Mouse (Mus musculus) CD8-positive naive resting alpha-beta T cell, adult 2 months (primary cell): ENCODE measurements around the gene Hnrnpul1.
"Not testable (repeated sequence)": the region's sequence is repeated elsewhere in the genome, so short reads cannot be mapped to it uniquely, and the experiment has no call there.

ENCODE experiments used
- DNase-seq, 2 experiments: peaks; one replicate each; pipeline ENCODE4 v3.0.0; 2022; ENCODE audit warnings: low read depth in 2 of 2, low spot score in 2 of 2

Gene Hnrnpul1

DNA sequence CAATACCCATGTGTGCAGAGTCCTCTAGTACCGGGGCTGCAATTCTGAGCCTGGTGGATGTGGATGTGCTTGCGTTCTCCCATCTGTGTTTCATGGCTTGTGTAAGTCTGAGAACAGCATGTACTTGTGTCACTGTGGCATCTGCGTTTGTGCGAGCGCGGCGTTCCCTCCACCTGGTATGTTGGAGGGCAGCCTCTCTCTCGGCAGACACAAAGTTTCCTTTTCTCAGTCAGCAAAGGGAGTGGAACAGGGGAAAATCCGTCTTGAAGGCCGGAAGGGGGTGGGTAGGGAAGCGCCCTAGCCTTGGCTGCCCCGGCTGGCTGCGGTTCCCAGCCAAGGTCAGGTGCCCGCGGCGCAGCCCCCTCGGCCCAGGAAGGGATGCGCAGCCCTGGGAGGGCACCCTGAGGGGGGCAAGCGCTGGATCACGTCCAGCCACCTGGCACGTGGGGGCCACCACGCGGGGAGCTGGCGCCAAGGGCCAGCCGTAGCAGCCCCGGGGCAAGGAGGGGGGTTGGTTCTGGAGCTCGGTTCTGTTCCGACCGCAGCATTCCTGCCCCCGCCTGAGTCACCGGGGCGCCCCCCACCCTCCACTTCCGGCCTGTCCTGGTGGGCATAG is 26.9 kb upstream of the Hnrnpul1 start:
- no peak for DNase-seq

DNA sequence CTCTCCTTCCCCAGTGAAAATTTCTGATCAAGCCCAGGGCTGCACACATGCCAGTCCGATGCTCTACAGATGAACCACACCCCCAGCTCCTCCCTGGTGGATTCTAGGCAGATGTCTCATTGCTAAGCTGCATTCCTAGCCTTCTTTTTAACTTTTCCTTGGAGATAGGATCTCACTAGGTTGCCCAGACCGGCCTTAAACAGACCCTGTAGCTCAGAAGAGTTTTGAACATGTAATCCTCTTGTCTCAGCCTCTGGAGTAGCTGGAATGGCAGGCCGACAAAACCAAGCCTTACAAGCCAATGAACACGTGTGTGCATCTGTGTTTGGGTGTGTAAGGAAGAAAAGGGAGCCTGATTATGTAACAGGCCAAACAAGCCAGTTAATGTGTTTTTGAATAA is 26.2 kb upstream of the Hnrnpul1 start:
- no peak for DNase-seq

DNA sequence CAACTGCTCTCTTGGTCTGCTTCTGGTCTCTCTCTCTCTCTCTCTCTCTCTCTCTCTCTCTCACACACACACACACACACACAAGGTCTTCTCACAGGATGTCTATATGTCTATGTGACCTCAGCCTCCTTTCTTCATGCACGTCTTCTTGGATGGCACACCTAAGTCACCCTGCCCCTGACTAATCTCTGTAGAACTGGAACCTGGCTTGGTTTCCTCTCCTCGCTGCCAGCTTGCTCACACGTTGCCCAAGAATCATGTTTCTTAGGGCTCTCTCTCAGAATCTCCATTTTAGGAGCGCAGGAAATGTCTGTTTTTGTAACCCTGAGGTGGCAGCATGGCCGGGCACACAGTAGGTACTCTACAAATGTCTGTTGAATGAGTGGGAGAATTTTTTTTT is 25.5 kb upstream of the Hnrnpul1 start:
- no peak for DNase-seq

DNA sequence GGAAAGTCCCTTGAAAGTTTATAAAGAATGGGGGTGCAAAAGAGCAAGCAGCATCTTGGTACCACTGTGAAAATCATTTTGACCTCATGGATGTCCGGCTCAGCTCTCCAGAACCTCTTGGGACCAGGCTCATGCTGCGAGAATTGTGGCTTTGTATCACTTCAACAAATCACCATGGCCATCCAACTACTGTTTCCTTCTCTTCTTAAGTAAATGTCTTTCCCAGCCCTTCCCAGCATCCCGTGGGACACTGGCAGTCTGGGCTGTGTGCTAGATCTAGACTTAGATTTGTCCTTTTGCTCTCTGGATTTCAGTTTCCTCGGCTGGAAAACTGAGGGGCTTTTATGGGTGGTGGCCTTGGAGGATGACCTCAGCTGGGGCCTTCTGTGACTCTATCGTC is 13.7 kb upstream of the Hnrnpul1 start:
- DNase-seq, result no peak

DNA sequence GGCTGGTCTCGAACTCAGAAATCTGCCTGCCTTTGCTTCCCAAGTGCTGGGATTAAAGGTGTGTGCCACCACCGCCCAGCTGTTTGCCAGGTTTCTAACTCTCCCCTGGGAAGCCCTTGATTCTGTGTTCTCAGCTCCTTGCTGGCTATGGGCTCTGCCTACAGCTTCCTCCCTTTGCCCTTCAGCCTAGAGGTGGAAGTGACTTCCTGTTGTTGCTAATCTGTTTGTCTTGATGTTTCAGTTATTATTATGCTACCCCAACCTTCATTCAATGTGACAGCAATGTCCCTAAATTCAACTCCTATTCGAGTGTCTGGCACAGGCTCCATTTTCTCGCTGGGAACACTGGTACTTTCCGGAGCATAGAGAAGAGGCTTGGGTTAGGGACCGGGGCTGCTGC is 11.6 kb upstream of the Hnrnpul1 start:
- DNase-seq, result no peak

DNA sequence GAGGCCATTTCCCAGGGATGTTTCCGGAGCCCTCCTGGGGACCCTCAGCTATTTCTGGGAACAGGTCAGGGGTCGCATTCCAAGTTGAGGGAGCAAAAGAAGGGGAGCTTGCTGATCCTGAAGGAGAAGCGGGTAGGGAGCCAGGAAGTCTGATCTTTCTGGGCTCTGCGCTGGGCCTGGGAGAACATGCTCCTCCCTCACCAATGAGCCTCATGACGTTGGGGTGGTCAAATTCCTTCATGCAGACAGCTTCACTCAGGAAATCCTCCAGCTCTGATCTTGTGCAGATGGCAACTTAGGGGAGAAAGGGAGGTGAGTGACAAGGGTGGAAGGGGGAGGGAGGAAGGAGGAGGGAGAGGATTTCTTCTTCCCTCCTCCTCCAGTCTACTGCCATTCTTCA is 9.7 kb upstream of the Hnrnpul1 start:
- DNase-seq, result no peak

DNA sequence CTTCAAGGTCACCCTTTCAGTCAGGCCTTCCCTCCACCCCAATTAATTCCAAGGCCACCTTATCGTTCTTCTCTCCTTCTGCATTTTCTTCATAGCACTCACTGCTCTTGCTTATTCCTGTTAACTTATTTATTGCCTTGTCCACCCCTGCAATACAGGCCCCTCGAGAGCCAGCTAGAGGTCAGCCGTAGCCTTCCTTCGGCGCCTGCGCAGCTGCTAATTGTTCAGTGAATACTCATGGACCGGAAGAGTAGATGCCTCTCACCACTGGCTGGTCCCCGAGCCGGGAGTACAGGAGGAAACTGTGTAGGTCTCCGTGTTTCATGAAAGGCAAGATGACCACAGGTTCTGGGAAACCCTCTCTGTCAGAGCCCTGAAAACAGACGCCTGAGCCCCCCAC is 9.1 kb upstream of the Hnrnpul1 start:
- no peak for DNase-seq

DNA sequence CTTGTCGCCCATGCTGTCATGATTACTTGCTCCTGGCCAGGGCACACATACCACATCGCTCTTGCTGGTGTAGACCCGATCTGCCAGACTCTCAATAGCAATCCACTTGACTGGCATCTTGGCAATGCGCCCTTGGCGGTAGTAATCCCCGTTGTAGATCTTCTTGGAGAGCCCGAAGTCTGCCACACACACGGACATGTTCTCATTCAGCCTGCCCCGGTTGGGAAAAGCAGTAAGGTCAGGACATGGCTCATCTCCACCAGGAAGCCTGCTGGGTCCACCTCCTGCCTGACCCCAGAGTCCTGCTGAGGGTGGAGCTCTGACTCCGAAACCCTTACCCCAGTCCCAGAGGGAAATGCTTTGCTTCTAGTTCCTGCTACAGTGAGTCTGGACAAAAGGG is 6.8 kb upstream of the Hnrnpul1 start:
- no peak for DNase-seq

DNA sequence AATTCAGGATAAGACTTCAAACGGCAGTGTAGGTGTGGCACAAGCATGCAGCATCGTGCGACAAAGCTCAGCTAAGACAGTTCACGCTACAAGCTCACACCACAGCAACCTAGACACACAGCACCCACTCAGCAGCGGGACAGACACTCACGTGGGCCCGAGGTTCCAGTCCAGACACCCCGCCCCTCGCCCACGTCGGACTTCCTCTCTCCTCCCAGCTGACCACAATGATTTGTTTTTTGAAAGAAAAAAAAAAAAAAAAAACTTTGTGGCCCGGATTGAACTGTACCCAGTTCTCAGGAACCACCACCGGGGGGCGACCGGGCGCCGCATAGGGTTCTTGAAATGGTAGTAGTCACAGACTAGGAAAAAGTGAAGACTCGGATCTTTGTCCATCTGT is 1.5 kb upstream of the Hnrnpul1 start:
- peak; percentile 85 to 93 for DNase-seq

DNA sequence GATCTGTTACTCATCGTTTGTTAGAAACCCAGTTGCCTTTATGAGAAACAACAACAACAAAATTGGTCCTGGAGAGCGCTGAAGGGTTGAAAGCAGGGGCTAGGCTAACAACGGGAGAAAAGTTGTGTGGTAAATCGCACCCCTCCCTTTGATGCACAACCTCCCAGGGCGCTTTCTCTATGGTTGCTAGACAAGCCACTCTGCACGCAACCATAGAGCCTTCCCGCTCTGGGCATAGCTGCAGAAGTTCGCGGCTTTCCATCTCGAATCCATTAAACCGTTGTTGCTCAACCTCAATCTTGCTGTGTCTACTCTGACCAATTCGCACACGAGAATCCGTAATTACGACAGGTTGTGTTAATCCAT is 894 bp upstream of the Hnrnpul1 start:
- DNase-seq, result no peak

DNA sequence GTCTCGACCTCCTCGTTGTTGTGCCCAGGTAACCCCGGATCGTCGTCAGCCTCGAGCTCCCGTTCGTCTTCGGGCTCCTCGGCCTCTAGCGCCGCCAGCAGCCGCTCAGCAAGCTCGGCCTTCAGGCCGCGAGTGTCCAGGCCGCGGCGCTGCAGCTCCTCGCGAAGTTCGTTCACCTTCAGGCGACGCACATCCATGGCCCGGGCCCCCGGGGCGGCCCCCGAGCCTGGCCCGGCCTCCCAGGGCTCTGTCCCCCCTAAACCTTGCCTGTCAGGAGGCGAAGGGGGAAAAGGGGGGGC is 169 bp downstream of the Hnrnpul1 start:
- DNase-seq, result no peak

DNA sequence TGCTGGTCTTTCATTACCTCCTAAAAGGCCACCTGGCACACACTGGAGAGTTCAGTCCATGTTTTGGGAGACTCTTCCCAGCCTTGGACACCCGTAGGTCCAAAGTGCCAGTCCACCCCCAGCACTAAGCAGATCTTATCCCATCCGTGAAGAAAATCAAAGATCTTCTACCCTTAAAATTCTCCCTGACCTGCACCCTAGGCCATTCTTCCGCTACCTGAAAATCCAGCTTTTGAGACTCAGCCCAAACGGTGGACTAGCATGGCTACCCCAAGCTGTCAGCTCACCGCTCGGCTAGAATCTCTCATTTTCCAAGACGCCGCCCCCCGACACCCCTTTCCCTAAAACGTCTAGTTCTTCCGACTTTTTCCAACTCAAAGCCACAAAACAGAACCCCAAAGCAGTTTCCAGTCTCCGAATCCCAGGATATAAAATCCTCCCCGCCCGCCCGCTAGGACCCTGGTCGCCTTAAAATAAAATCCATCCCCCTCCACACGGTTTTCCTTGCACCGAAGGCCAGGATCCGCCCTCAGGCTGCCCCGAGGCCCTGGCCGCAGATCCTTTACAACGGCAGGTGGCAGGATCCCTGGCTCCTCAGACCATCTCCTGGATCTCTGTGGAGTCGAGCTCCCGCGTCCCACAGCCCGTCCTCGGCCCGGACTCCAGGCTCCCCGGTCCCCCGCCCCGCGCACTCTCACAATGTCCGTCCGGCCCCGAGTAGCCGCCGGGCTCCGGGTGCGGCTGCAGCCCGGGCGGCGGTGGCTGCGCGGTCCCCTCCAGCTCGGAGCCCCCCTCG is 716 bp downstream of the Hnrnpul1 start:
- peak in 1 of 2 experiments; percentile 20 for DNase-seq

DNA sequence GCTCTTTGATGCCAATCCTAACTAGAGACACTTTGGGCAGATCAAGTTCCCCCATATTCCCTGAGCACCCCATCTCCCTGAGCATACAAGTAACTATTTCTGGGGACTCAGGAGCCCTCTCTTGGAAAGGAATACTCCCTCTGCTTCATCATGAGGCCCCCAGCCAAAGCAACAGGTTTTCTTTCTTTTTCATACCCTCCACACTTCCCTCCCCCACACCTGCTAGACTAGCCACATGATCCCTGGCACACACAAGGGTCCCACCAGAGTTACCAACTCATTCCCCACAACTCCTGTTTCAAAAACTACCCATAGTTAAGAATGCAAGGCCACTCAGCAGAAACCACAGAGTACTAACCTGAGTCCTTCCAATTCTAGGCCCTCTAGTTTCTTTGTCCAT is 1.5 kb downstream of the Hnrnpul1 start:
- no peak for DNase-seq

DNA sequence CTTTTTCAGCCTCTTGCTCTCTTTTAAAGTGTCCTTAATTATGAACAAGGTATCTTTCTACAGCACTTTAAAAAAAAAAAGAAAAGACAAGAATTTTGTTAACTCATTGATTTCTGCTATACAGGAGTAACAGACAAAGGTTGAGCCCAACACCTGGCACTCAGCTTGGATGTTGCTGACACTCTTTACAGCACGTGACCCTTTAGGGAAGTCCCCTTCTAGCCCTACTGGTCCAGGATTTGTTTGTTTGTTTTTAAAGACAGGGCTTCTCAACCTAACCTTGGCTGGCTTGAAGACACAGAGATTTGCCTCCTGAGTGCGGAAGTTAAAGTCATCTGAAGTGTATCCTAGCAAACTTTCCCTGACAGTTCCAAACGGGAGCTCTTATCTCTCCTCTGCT is 7.7 kb downstream of the Hnrnpul1 start:
- no peak for DNase-seq

DNA sequence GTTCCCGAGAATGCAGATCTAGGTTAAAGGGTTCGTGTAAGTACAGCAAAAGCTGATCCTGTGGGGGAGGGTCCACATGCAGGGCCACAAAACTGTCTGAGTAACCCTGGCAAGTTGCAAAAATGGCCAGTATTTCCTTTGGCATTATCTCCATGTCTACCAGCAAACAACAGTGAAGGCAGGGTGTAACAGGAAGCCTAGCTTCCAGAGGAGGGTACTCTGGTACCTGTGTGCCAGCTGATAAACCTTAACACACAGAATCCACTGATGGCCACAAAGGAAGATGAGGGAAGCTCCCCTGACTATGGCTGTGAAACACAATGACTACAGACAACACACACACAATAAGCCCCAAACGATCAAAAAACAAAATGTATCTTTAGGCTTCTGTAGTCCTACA is 16.3 kb downstream of the Hnrnpul1 start:
- no peak for DNase-seq

DNA sequence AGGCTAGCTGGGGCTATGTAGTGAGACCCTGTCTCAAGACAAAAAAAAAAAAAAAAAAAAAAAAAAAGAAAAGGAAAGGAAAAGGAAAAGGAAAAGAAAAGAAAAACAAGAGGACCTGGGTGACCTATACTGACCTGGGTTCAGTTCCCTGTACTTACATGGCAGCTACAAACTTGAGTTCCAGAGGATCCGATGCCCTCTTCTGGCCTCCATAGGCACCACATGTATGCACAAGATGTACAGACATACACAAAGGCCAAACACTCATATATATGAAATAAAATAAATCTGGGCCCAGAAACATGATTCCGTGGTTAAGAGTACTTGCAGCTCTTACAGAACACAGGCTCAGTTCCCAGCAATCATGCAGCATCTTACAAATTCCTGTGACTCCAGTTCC is 17.6 kb downstream of the Hnrnpul1 start:
- no peak for DNase-seq

DNA sequence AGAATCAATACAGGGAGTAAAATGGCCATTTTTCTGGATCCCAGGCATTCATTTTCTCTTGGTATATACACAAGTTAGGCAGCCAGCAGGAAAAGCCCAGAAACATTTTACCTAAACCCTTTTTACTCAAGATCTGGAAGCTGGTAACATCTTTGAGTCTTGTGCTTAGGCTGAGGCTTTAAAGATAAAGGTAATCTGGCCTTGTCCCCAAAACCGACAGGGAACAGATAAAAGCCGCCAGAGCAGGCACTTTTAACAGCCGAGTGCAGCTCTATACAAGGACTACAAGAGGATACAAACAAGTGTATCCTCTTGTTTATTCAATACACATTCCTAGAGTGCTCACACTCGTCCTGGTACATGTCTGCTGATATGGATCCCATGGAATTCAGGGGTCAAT is 19.6 kb downstream of the Hnrnpul1 start:
- DNase-seq, result no peak

DNA sequence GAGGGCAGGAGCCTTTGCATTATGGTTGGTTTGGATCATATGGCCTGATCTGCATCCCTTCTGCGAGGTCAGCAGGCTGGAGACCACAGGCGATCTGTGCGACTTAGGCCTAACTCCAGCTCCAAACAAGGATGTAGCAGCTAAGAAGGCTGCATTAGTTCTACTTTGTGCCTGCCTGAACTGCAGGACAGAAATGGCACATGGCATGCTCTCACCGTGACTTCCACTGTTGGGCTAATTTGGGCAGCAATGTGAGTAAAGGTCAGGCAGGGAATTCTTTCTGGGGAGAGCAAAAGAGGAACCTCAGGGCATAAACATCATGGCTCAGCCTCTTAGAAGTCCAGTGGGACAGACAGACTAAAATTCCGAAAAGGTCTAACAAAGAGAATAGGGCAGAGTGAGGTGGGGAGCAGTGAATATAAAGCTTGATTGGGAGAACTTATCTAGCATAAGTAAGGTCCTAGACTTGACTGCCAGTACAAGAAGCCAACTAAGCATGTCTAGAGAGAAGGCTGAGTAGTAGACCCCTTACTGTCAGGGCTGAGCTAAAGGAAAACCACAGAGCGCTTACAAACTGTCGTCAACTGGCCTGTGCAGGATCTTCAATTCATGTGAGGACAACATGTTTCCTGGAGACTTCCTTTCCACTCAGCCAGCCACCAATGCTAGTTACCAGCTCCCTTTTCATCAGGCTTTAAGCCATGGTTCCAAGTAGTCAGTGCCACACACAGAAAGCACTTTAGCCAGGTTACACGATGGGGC is 23.1 kb downstream of the Hnrnpul1 start:
- no peak for DNase-seq

DNA sequence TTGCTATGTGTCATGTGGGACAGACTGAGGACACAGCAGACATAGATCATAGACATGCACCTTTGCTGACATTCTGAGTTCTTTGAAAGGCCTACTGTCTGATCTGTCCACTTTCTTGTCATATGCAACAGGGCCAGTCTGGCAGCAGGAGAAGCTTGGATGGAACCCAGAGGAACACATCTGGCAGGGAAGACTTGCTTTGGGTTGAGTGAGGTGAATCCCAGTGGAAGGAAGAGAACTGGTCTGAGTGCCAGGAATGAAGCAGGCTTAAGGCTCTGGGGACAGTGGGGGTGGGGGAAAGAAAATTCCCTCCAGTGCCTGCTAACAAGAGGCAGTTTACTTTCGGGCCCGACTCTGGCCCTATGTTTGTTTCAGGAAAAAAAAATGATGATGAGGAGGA is 24.7 kb downstream of the Hnrnpul1 start:
- DNase-seq, result no peak

DNA sequence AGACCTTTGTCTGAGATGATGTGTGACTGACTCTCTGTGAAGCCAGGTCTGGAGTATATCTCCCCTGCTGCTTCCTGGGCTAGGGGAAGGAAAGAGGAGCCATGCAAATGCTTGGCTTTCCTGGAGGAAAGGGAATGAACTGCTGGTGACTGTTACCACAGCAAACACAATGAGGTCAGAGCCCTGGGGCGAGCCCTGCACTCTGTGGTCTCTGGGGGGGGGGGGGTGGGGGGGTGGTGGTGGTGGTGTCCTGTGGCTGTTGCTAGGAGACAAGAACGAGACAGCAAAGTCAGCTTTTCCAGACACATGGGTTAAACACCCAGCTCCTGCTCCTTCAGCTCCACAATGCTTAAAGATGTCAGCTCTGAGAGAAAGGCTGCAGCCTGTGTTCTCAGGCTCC is 25.2 kb downstream of the Hnrnpul1 start:
- no peak for DNase-seq

DNA sequence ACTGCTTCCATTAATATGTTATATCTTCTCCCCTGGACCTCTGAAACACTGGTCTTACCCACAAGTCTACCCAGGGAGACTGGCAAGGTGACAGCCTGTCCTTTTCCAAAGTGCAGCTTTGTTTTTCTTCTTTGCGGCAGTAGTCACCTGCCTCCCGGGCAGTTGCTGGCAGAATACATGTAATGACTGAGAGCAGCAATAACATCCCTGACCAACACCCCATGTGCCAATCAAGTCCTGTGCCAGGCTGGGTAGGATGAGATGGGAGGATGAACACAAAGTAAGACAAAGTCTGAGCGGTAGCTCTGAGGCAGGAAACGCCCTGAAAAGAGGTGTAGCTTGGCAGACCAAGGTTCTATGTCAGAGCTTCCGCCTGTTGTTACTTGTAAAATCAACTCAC is 26.8 kb downstream of the Hnrnpul1 start:
- DNase-seq, result no peak

DNA sequence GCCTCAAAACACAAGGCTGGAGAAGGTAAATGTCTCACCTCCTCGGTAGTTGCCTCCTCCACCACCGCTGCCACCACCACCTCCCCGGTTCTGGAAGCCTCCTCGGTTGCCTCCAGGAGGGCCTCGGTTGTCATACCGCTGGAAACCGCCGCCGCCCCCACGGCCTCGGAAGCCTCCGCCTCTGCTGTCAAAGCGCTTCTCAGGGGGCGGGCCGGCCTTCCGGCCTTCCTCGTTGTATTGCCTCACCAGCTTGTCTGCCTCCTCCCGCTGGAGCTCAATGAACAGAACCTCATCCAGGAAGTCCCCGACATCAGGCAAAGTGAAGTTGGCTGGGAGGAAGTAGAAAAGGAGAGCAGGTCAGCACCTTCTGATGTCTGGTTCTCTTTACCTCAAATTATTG is 28.7 kb downstream of the Hnrnpul1 start:
- no peak for DNase-seq

DNA sequence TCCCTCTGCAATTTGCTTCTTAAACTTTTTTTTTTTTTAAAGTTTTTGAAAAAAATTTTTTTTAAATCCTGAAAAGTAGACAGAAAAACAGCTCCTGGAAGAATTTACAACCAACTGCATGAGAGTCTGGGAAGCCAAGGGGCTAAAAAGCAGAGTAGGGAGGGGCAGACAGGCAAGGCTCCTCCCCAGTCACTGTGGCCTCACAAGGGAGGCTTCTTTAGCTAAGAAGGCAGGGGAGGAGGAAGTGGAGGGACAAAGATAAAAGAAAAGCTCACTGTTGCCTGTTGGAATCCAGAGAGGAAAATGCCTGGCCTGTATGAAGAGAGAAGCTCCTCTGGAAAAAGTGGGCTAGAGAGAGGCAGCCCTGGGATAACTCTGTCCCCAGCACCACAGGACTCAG is 32.8 kb downstream of the Hnrnpul1 start:
- DNase-seq, result not testable (repeated sequence)
